Mouse (Mus musculus) skeletal muscle tissue, postnatal 0 days (tissue): ENCODE measurements around the gene Clock. TPM values are rescaled to one million over a fixed set of nuclear protein-coding genes. Genes with fewer than 3 reads are reported as not detected.

ENCODE experiments used
- polyA plus RNA-seq: library from polyadenylated mRNA; unstranded; fragments of >200 nt; fragmentation: Nextera tagmentation; extraction: Ambion mirVana; gene quantifications from 2 replicates; pipeline ENCODE4 v1.2.1, GENCODE M21; 2015

The Clock gene
- polyA plus RNA-seq: 5.8 and 7.1 TPM in 2 replicates

GRCm38 (mm10) chr5:76304452-76305341 lies at the start of gene Clock:
Gene Clock (minus strand): TSS chr5:76304792.

GRCm38 (mm10) chr5:76330953-76331352 lies 26.4 kb upstream of the Clock start, which contains the start of gene Pdcl2:
Gene Pdcl2 (minus strand): TSS chr5:76331156.

GRCm38 (mm10) chr5:76183750-76184261 lies 120.8 kb downstream of the Clock start, which contains the start of gene Tmem165:
Gene Tmem165 (plus strand): TSS chr5:76183880.

Other genes with a start within 250 kb of the Clock start
- gene Srd5a3, start 164.5 kb downstream of the Clock start, polyA plus RNA-seq: 16.9 and 19.4 TPM in 2 replicates
- gene Tmem165, start 120.9 kb downstream of the Clock start, polyA plus RNA-seq: 45.6 and 54.4 TPM in 2 replicates
- not detected in 2 replicates for gene Pdcl2, start 26.4 kb upstream of the Clock start, polyA plus RNA-seq
- not detected in 2 replicates for gene Nmu, start 59.0 kb upstream of the Clock start, polyA plus RNA-seq
- 0.31 TPM in 1 of 2 replicates, not detected in the other for gene Gm7271, start 179.2 kb upstream of the Clock start, polyA plus RNA-seq
- gene Exoc1, start 224.5 kb upstream of the Clock start, polyA plus RNA-seq: 10.2 and 10.8 TPM in 2 replicates